Mouse (Mus musculus): Measurements from ENCODE around the gene Plekho1.
"Not testable (repeated sequence)": the region's sequence is repeated elsewhere in the genome, so short reads cannot be mapped to it uniquely, and the experiment has no call there.

Gene Plekho1

GRCm38 (mm10) chr3:95995802-95996428, at the start of gene Plekho1:
Gene Plekho1, minus strand, starts transcription at chr3:95996001.
- peak; percentile 78 for DNase-seq

- not testable (repeated sequence) for DNase-seq
Observed at GRCm38 (mm10) chr3:96044559-96044958, 48.8 kb upstream of the Plekho1 start.

DNA sequence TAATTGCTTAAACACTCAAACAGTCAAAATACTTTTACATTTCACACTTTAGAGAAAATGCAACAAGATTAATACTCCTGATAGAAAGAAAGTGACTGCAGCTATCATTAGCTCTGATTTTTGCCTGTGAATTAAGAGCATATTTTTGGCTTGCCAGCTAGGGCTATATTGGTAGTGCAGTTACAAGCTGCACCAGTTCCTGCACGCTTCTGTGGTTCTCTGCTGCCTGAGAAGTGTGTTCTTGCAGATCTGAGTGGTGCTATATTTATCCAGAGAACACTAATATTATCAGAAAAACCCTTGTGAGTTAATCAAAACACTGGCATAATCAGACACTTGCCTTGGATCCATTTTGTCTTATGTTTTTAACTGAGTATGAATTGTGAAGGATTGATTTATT, 47.3 kb upstream of the Plekho1 start:
- DNase-seq: no peak

- DNase-seq: no peak
Observed at GRCm38 (mm10) chr3:96041079-96041478, 45.3 kb upstream of the Plekho1 start.

DNA sequence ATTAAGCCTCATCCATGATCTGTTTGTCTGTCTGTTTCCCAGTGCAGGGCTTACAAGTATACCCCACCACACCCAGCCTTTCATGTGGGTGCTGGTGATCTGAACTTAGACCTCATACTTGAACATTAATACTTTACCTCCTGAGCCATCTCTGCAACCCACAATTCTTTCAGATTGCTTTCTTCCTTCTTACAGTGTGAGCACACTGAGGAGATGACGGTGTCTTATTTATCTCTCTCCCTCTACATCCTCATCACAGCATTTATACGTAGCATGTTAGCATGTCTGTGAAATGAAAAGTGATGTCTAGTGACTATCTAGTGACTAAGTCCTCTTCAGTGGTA, 44.8 kb upstream of the Plekho1 start:
- no peak for DNase-seq

- no peak for DNase-seq
Observed at GRCm38 (mm10) chr3:96039857-96040662, 44.3 kb upstream of the Plekho1 start.

GRCm38 (mm10) chr3:96038851-96039250, 43.0 kb upstream of the Plekho1 start:
- DNase-seq: no peak

DNA sequence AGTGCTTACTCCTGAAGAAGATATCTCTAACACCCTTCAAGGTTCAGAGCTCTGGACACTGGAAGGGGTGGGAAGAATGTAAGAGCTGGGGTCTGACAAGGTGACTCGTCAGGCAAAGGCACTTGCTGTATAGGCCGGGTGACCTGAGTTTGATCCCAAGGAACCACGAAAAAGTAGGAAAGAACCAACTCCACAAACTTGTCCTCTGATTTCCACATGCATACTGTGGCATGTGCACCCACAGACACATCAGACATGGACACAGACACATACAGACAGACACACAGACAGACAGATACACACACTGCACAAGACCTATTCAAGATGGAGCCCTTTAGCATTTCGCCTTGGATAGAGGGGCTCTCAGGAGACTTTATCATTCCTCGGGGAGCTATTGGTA, 42.4 kb upstream of the Plekho1 start:
- DNase-seq: no peak

DNA sequence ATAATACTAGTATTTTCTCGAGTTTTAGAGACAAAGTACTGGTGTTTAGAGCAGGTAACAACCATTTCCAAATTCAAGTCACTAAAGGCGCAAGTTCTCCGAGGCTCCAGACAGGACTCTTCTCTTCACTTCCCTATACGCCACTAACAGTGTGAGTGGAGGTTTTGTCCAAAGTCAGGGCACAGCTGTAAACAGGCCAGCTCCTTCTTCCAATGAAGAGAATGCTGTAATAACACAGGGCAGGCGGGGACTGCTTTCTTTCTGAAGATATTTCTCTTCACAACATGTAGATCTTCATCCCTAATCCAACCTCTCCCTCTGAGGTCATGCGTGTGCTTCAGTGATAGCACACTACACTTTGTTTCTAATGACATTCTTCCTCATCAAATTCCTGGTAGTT, 41.0 kb upstream of the Plekho1 start:
- no peak for DNase-seq

DNA sequence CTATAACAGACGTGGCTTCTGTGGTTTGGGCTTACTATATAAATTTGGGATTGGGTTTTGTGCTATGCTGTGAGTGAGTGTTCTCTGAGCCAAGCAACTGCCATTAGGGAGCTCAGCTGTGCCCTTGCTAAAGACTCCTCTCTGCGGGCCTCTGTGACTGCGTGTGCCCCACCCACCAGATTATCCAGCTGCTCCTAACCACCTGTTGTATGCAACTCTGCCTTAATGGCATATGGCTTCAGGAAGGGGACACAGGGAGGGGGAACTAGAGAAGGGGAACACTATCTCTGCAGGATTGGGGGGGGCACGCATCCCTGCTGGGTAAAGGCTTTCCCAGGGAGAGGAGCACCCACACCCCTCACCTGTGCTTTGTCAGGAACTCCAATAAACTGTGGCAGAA, 37.2 kb upstream of the Plekho1 start:
- no peak for DNase-seq

DNA sequence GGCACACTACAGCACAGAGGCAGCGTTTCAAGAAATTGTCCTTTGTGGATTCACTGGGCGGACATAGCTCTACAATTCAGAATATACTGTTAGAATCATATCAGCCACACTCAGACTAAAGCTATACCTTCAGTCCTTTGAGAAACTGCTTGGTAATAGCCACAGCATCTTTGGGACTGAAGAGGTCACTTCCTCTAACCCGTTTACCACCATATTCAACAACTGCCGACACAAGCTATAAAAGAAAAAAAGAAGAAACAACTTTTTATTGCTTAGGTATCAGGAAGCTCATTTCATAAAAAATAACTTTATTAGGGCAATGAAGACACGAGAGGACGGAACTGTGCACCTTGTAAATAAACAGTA, 36.8 kb upstream of the Plekho1 start:
- no peak for DNase-seq

- DNase-seq: no peak
Observed at GRCm38 (mm10) chr3:96031991-96032651, 36.3 kb upstream of the Plekho1 start.

- DNase-seq: peak; percentile 14
Observed at GRCm38 (mm10) chr3:96029766-96030165, 34.0 kb upstream of the Plekho1 start.

DNA sequence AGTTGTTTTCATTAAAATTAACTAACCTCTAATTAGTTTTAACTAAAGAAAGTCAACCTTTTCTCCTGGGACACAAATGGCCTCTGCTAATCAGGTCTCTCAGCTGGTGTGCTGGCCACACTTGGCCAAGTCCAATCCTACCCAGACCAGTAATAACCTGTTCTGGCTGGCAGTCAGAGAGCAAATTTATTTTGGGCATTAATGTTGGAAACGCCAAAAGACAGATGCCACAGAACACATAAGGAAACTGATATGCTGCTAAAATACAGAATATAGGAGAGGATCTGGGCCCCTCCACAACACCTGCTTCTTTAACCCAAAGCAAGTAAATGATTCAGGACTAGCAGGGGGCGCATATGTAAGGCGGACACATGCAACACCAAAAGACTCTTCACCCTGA, 33.5 kb upstream of the Plekho1 start:
- peak; percentile 34 for DNase-seq

GRCm38 (mm10) chr3:96027875-96028274, 32.1 kb upstream of the Plekho1 start:
- no peak for DNase-seq

- DNase-seq: no peak
Observed at GRCm38 (mm10) chr3:96027145-96027544, 31.3 kb upstream of the Plekho1 start.

DNA sequence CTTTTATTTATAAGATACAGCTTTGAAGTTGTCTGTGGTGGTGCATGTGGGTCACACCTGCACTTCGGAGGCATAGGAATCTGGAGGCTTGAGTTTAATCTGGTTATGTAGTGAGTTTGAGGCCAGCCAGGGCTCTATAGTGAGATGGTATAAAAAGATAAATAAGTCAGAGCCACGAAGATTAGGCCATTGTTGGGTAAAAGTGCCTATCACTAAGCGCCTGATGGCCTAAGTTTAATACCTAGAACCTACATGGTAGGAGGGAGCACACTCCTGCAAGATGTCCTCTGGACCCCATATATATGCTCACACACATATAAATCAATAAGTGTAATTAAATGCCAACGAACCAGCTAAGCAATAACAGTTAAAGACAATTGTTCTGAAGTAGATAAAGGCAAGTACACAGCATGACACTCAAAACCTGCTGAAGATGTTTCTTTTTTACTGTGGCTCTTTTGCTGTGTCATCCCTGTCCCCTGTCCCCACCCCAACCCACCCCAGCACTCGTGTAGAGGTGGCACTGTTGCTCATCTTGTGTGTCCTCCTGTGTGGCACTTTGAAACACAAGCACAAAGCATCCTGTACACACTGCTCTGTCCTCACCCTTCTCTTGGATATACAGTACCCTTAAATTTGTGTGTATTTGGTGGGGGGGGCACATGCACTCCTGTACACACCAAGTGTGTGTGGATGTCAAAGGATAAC, 25.8 kb upstream of the Plekho1 start:
- no peak for DNase-seq

GRCm38 (mm10) chr3:96020735-96021134, 24.9 kb upstream of the Plekho1 start:
- DNase-seq: no peak

GRCm38 (mm10) chr3:96017461-96017860, 21.7 kb upstream of the Plekho1 start:
- DNase-seq: no peak

DNA sequence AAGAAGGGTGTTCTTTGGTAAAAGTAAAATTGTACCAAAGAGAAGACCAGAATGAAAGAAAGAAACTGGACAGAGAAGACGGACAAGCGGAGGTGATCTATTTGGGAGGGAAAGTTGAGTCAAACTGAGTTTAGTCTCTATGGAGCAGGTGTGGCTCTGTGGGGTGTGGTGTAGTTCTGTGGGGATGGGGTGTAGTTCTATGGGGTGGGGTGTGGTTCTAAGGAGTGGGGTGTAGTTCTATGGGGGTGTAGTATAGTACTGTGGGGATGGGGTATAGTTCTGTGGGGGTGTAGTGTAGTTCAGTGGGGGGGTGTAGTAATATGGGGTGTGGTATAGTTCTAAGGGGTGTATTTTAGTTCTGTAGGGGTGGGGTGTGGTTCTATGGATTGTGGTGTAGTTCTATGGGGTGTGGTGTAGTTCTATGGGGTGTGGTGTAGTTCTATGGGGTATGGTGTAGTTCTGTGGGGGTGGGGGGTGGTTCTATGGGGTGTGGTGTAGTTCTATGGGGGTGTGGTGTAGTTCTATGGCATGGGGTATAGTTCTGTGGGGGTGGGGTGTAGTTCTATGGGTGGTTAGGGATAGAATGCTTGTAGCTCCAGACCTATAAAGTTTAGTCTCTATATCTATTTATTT, 20.6 kb upstream of the Plekho1 start:
- DNase-seq: no peak

DNA sequence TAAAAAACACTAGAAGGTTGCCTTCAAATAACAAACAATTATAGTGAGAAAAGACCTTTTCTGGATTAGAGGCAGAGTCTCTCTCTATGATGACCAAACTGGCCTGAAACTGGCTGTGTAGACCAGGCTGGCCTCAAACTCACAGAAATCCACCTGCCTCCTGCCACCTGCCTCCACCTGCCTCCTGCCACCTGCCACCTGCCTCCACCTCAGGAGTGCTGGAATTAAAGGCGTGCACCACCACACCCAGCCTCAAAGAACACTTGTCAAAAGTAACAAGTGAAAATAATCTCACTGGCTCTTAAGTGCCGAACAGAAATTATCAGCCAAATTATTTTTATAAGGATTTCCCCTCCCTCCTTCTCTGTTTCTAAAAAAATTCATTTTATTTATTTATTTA, 19.9 kb upstream of the Plekho1 start:
- DNase-seq: no peak

GRCm38 (mm10) chr3:96012805-96013204, 17.0 kb upstream of the Plekho1 start:
- DNase-seq: no peak

- DNase-seq: no peak
Observed at GRCm38 (mm10) chr3:96008463-96008862, 12.7 kb upstream of the Plekho1 start.
